Mouse (Mus musculus): ENCODE data around the gene Cadm1. TPM values are rescaled to one million over a fixed set of nuclear protein-coding genes. Genes with fewer than 3 reads are reported as not detected.

Gene Cadm1
- polyA plus RNA-seq, 1 experiment from 2014 or later = 206 TPM

GRCm38 (mm10) chr9:47839692-47840025 lies 309.7 kb downstream of the Cadm1 start:
- WGBS = 72% methylated on average over 10 of the region's 10 CpGs

DNA sequence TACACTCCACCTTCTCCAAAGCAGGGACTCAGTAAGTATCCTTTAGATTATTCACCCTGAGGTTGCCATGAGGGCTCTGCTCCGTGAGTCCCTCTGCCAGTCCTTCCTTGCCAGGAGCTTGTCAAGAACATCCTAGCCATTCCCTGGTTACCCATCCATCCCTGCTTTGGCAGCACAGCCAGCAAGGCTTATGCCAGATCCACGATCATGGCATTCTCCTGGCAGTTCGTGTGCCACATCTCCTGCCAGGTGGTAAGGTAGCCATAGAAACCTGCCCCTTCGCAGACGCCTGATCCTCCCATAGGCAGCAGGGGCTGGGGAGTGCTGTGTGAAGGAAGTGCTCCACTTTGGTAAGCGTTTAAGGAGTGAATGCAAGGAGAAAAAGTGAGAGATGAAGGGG lies 313.4 kb downstream of the Cadm1 start:
- ATAC-seq (no peak), DNase-seq (ENCODE audit: low spot score) (no peak)
- Histone ChIP-seq H3K9me3 (replicated peaks; ENCODE audit: control insufficient read depth, low read length) (no peaks in the 10 kb centered on the region), H3K4me3 (ENCODE audit: low read depth, low read length) (no peak overlapping the region), H3K4me2 (ENCODE audit: low read length) (no peak overlapping the region), H3K9ac (ENCODE audit: low read length) (no peak overlapping the region), H3K27ac (ENCODE audit: low read depth, low read length) (no peak overlapping the region), H3K36me3 (ENCODE audit: control insufficient read depth, insufficient read depth, low read length) (no peaks in the 10 kb centered on the region), H3K4me1 (ENCODE audit: control insufficient read depth, insufficient read depth, low read length) (peaks cover 23% of the 10 kb centered on the region), H3K27me3 (replicated peaks; ENCODE audit: control insufficient read depth, insufficient read depth, low read length) (no peaks in the 10 kb centered on the region)
- 77% methylated on average over 6 of the region's 6 CpGs for WGBS

More at GRCm38 (mm10) chr9:47839692-47840025, 309.7 kb downstream of the Cadm1 start:
- Histone ChIP-seq H3K4me1 (ENCODE audit: control insufficient read depth, insufficient read depth, low read length) (peaks cover 17% of the 10 kb centered on the region), H3K9ac (ENCODE audit: low read length) (no peak overlapping the region), H3K27ac (ENCODE audit: low read depth, low read length) (no peak overlapping the region), H3K9me3 (replicated peaks; ENCODE audit: control insufficient read depth, low read length) (no peaks in the 10 kb centered on the region), H3K27me3 (replicated peaks; ENCODE audit: control insufficient read depth, insufficient read depth, low read length) (no peaks in the 10 kb centered on the region), H3K36me3 (ENCODE audit: control insufficient read depth, insufficient read depth, low read length) (no peaks in the 10 kb centered on the region), H3K4me2 (ENCODE audit: low read length) (no peak overlapping the region), H3K4me3 (ENCODE audit: low read depth, low read length) (no peak overlapping the region)
- no peak for DNase-seq (ENCODE audit: low spot score)
- no peak for ATAC-seq

GRCm38 (mm10) chr9:47846275-47846674 lies 316.3 kb downstream of the Cadm1 start:
- Histone ChIP-seq H3K9ac (ENCODE audit: low read length) (no peak overlapping the region), H3K27ac (ENCODE audit: low read depth, low read length) (no peak overlapping the region), H3K4me1 (ENCODE audit: control insufficient read depth, insufficient read depth, low read length) (peaks cover 19% of the 10 kb centered on the region), H3K9me3 (replicated peaks; ENCODE audit: control insufficient read depth, low read length) (no peaks in the 10 kb centered on the region), H3K4me3 (ENCODE audit: low read depth, low read length) (no peak overlapping the region), H3K4me2 (ENCODE audit: low read length) (no peak overlapping the region), H3K27me3 (replicated peaks; ENCODE audit: control insufficient read depth, insufficient read depth, low read length) (no peaks in the 10 kb centered on the region), H3K36me3 (ENCODE audit: control insufficient read depth, insufficient read depth, low read length) (no peaks in the 10 kb centered on the region)
- ATAC-seq = 0 out of 2 replicates have a peak, but pooled peaks have one; percentile 37
- DNase-seq (ENCODE audit: low spot score) = peak; percentile 58
- WGBS = 25% methylated on average over 10 of the region's 10 CpGs

DNA sequence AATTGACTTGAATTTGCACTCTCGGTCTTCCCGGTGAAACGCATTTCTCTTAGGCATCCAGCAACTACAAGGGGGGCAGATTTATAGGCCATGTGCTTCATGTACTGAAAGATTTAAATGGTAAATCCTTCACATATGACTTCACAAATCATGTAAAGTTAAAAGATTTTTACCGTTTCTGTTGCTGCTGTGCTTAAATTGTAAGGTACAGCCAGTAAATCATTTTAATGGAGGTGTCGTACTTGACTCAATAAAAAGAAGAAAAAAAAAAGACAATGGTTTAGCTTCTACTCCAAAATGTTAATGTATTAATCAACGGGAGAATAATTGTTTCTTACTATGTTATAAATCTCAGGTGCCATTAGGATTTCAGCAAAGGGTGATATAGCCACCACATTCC lies 317.0 kb downstream of the Cadm1 start:
- Histone ChIP-seq H3K4me3 (ENCODE audit: low read depth, low read length) (no peak overlapping the region), H3K27me3 (replicated peaks; ENCODE audit: control insufficient read depth, insufficient read depth, low read length) (no peaks in the 10 kb centered on the region), H3K9ac (ENCODE audit: low read length) (no peak overlapping the region), H3K27ac (ENCODE audit: low read depth, low read length) (no peak overlapping the region), H3K9me3 (replicated peaks; ENCODE audit: control insufficient read depth, low read length) (no peaks in the 10 kb centered on the region), H3K36me3 (ENCODE audit: control insufficient read depth, insufficient read depth, low read length) (no peaks in the 10 kb centered on the region), H3K4me2 (ENCODE audit: low read length) (no peak overlapping the region), H3K4me1 (ENCODE audit: control insufficient read depth, insufficient read depth, low read length) (peaks cover 19% of the 10 kb centered on the region)
- no peak for DNase-seq (ENCODE audit: low spot score)
- no peak for ATAC-seq
- 83% methylated on average over 6 of the region's 6 CpGs for WGBS

- Histone ChIP-seq H3K27ac (ENCODE audit: low read depth, low read length) (peak overlapping the region; percentile 35), H3K9me3 (replicated peaks; ENCODE audit: control insufficient read depth, low read length) (no peaks in the 10 kb centered on the region), H3K4me2 (ENCODE audit: low read length) (no peak overlapping the region), H3K36me3 (ENCODE audit: control insufficient read depth, insufficient read depth, low read length) (no peaks in the 10 kb centered on the region), H3K4me3 (ENCODE audit: low read depth, low read length) (no peak overlapping the region), H3K27me3 (replicated peaks; ENCODE audit: control insufficient read depth, insufficient read depth, low read length) (no peaks in the 10 kb centered on the region), H3K4me1 (ENCODE audit: control insufficient read depth, insufficient read depth, low read length) (peaks cover 19% of the 10 kb centered on the region), H3K9ac (ENCODE audit: low read length) (no peak overlapping the region)
- no peak for ATAC-seq
- DNase-seq (ENCODE audit: low spot score) = no peak
- WGBS = 27% methylated on average over 4 of the region's 4 CpGs
Observed at GRCm38 (mm10) chr9:47847797-47848196, 317.8 kb downstream of the Cadm1 start.

DNA sequence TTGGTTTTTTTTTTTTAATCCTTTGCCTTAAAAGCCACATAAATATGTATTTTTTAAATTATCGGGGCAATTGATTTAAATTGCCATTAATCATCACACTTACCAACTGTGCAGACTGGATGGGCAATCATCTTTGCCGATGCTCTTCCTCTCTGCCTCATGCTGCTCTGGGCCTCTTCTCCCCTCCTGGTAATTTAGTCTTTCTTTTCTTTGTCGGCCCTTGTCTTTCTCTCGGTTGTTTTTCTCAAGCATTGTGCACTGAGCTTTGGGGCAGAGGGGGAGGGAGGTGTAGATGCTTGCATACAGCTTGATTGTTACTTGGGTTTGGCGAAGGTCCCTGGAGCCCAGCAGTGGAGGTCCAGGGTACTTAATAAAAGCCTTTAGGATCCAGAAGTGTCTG lies 318.8 kb downstream of the Cadm1 start:
- peak; percentile 37; the same call in 1 of the 2 replicates for ATAC-seq
- Histone ChIP-seq H3K4me2 (ENCODE audit: low read length) (no peak overlapping the region), H3K4me3 (ENCODE audit: low read depth, low read length) (no peak overlapping the region), H3K36me3 (ENCODE audit: control insufficient read depth, insufficient read depth, low read length) (0 out of 2 replicates have a peak, but pooled peaks cover under 1% of the 10 kb centered on the region), H3K9me3 (replicated peaks; ENCODE audit: control insufficient read depth, low read length) (no peaks in the 10 kb centered on the region), H3K27ac (ENCODE audit: low read depth, low read length) (peak overlapping the region; percentile 66; the same call in 1 of the 2 replicates), H3K27me3 (replicated peaks; ENCODE audit: control insufficient read depth, insufficient read depth, low read length) (no peaks in the 10 kb centered on the region), H3K4me1 (ENCODE audit: control insufficient read depth, insufficient read depth, low read length) (peaks cover 19% of the 10 kb centered on the region), H3K9ac (ENCODE audit: low read length) (peak overlapping the region; percentile 8; the same call in 1 of the 2 replicates)
- 21% methylated on average over 5 of the region's 5 CpGs for WGBS
- DNase-seq (ENCODE audit: low spot score) = peak; percentile 47

- Histone ChIP-seq H3K4me2 (ENCODE audit: low read length) (no peak overlapping the region), H3K27ac (ENCODE audit: low read depth, low read length) (no peak overlapping the region), H3K4me3 (ENCODE audit: low read depth, low read length) (no peak overlapping the region), H3K9me3 (replicated peaks; ENCODE audit: control insufficient read depth, low read length) (no peaks in the 10 kb centered on the region), H3K36me3 (ENCODE audit: control insufficient read depth, insufficient read depth, low read length) (peaks cover 8% of the 10 kb centered on the region; the same call in 1 of the 2 replicates), H3K27me3 (replicated peaks; ENCODE audit: control insufficient read depth, insufficient read depth, low read length) (no peaks in the 10 kb centered on the region), H3K4me1 (ENCODE audit: control insufficient read depth, insufficient read depth, low read length) (peaks cover 9% of the 10 kb centered on the region), H3K9ac (ENCODE audit: low read length) (no peak overlapping the region)
- 88% methylated on average over 8 of the region's 8 CpGs for WGBS
- DNase-seq (ENCODE audit: low spot score) = peak; percentile 58
- ATAC-seq = no peak
Observed at GRCm38 (mm10) chr9:47856311-47856710, 326.3 kb downstream of the Cadm1 start.

GRCm38 (mm10) chr9:47857235-47857634 lies 327.3 kb downstream of the Cadm1 start:
- no peak overlapping the region for H3K4me2 ChIP-seq (ENCODE audit: low read length)
- H3K4me1 ChIP-seq (ENCODE audit: control insufficient read depth, insufficient read depth, low read length) = peaks cover 9% of the 10 kb centered on the region
- WGBS = 86% methylated on average over 7 of the region's 7 CpGs
- H3K4me3 ChIP-seq (ENCODE audit: low read depth, low read length) = no peak overlapping the region
- no peak overlapping the region for H3K27ac ChIP-seq (ENCODE audit: low read depth, low read length)
- peaks cover 8% of the 10 kb centered on the region; the same call in 1 of the 2 replicates for H3K36me3 ChIP-seq (ENCODE audit: control insufficient read depth, insufficient read depth, low read length)
- H3K27me3 ChIP-seq (replicated peaks; ENCODE audit: control insufficient read depth, insufficient read depth, low read length) = no peaks in the 10 kb centered on the region
- H3K9ac ChIP-seq (ENCODE audit: low read length) = no peak overlapping the region
- ATAC-seq = no peak
- no peak for DNase-seq (ENCODE audit: low spot score)
- no peaks in the 10 kb centered on the region for H3K9me3 ChIP-seq (replicated peaks; ENCODE audit: control insufficient read depth, low read length)

- H3K9me3 ChIP-seq (replicated peaks; ENCODE audit: control insufficient read depth, low read length) = no peaks in the 10 kb centered on the region
- 59% methylated on average over 5 of the region's 5 CpGs for WGBS
- H3K27me3 ChIP-seq (replicated peaks; ENCODE audit: control insufficient read depth, insufficient read depth, low read length) = no peaks in the 10 kb centered on the region
- peak overlapping the region; percentile 74; the same call in 1 of the 2 replicates for H3K27ac ChIP-seq (ENCODE audit: low read depth, low read length)
- peak; percentile 52 for ATAC-seq
- peaks cover 8% of the 10 kb centered on the region; the same call in 1 of the 2 replicates for H3K36me3 ChIP-seq (ENCODE audit: control insufficient read depth, insufficient read depth, low read length)
- H3K4me1 ChIP-seq (ENCODE audit: control insufficient read depth, insufficient read depth, low read length) = peaks cover 9% of the 10 kb centered on the region
- no peak overlapping the region for H3K4me3 ChIP-seq (ENCODE audit: low read depth, low read length)
- no peak overlapping the region for H3K4me2 ChIP-seq (ENCODE audit: low read length)
- DNase-seq (ENCODE audit: low spot score) = no peak
- no peak overlapping the region for H3K9ac ChIP-seq (ENCODE audit: low read length)
Observed at GRCm38 (mm10) chr9:47858134-47858533, 328.2 kb downstream of the Cadm1 start.
